Mouse (Mus musculus) testis, adult 2 months (tissue): Measurements from ENCODE around the gene Tcte1. TPM values are rescaled to one million over a fixed set of nuclear protein-coding genes. Genes with fewer than 3 reads are reported as not detected.

Experiments
- H3K27ac ChIP-seq: fragments of 200-500 bp; 2 replicates; pipeline ENCODE4 v1.5.1; 2012; ENCODE audit warnings: low read depth, low read length; ENCODE audit not compliant: control insufficient read depth, insufficient read depth
- H3K27me3 ChIP-seq: fragments of 200-500 bp; 2 replicates; pipeline ENCODE4 v1.6.1; 2012; ENCODE audit warnings: mild to moderate bottlenecking, low read length, moderate library complexity; ENCODE audit not compliant: control insufficient read depth, insufficient read depth
- H3K36me3 ChIP-seq: fragments of 200-500 bp; 2 replicates; pipeline ENCODE4 v1.6.1; 2012; ENCODE audit warnings: mild to moderate bottlenecking, low read length; ENCODE audit not compliant: control insufficient read depth, insufficient read depth
- H3K4me1 ChIP-seq: fragments of 200-500 bp; 2 replicates; pipeline ENCODE4 v1.6.1; 2012; ENCODE audit warnings: low read length; ENCODE audit not compliant: control insufficient read depth, insufficient read depth
- H3K4me3 ChIP-seq: fragments of 200-500 bp; 2 replicates; pipeline ENCODE4 v1.5.1; 2012; ENCODE audit warnings: low read depth, mild to moderate bottlenecking, low read length, moderate library complexity, mixed read lengths; ENCODE audit not compliant: control insufficient read depth
- CTCF ChIP-seq: fragments of 200-500 bp; IDR thresholded peaks from 2 replicates; pipeline ENCODE4 v1.5.1; 2012; ENCODE audit warnings: low read depth, mild to moderate bottlenecking, inconsistent platforms, low read length, moderate library complexity; ENCODE audit not compliant: control insufficient read depth, insufficient read depth, insufficient replicate concordance
- POLR2A ChIP-seq: fragments of 200-500 bp; IDR thresholded peaks from 2 replicates; pipeline ENCODE4 v1.6.1; 2012; ENCODE audit warnings: low read depth, mild to moderate bottlenecking, inconsistent platforms, low read length, moderate library complexity; ENCODE audit not compliant: control insufficient read depth
- polyA plus RNA-seq: library from polyadenylated mRNA; depleted of rRNA; stranded (reverse); fragments of >200 nt; gene quantifications from 2 replicates; pipeline ENCODE4 v1.2.3, GENCODE M21; 2012

Gene Tcte1
- polyA plus RNA-seq, 1 experiment, result 261 TPM

- Histone ChIP-seq H3K27ac (no peak overlapping the region), H3K4me1 (peaks cover 17% of the 10 kb centered on the region), H3K36me3 (no peaks in the 10 kb centered on the region), H3K4me3 (no peak overlapping the region), H3K27me3 (peaks cover 4% of the 10 kb centered on the region; the same call in 1 of the 2 replicates)
- TF ChIP-seq POLR2A, result no peak
- TF ChIP-seq CTCF, result no peak
These were observed 29.8 kb downstream of the Tcte1 start for GRCm38 (mm10) chr17:45553065-45553464.

GRCm38 (mm10) chr17:45554420-45554819, 31.2 kb downstream of the Tcte1 start:
- no peak for TF ChIP-seq CTCF
- TF ChIP-seq POLR2A, result no peak
- no peak overlapping the region for H3K4me3 ChIP-seq
- H3K4me1 ChIP-seq, result peaks cover 15% of the 10 kb centered on the region
- no peaks in the 10 kb centered on the region for H3K36me3 ChIP-seq
- no peaks in the 10 kb centered on the region; the same call in 1 of the 2 replicates for H3K27me3 ChIP-seq
- H3K27ac ChIP-seq, result no peak overlapping the region

GRCm38 (mm10) chr17:45555452-45556106, 32.3 kb downstream of the Tcte1 start, which contains the start of gene Nfkbie:
Nfkbie (plus strand) TSS chr17:45555703.
- no peak within 1 kb of the TSS for H3K27ac ChIP-seq
- peak within 1 kb of the TSS; percentile 84 for H3K4me3 ChIP-seq
- no peaks in the 10 kb centered on the region for H3K27me3 ChIP-seq
- no peak for TF ChIP-seq CTCF
- peak; percentile 30 for TF ChIP-seq POLR2A
- H3K4me1 ChIP-seq, result peaks cover 13% of the 10 kb centered on the region
- H3K36me3 ChIP-seq, result no peaks in the 10 kb centered on the region

GRCm38 (mm10) chr17:45556107-45556489, 32.9 kb downstream of the Tcte1 start:
- no peaks in the 10 kb centered on the region for H3K36me3 ChIP-seq
- no peak overlapping the region for H3K27ac ChIP-seq
- peaks cover 13% of the 10 kb centered on the region for H3K4me1 ChIP-seq
- H3K4me3 ChIP-seq, result peak overlapping the region; percentile 84
- no peak for TF ChIP-seq POLR2A
- TF ChIP-seq CTCF, result no peak
- no peaks in the 10 kb centered on the region for H3K27me3 ChIP-seq

GRCm38 (mm10) chr17:45556514-45557245, 33.4 kb downstream of the Tcte1 start:
- TF ChIP-seq CTCF, result no peak
- TF ChIP-seq POLR2A, result no peak
- no peaks in the 10 kb centered on the region for H3K27me3 ChIP-seq
- H3K27ac ChIP-seq, result no peak overlapping the region
- no peak overlapping the region for H3K4me3 ChIP-seq
- peaks cover 13% of the 10 kb centered on the region for H3K4me1 ChIP-seq
- no peaks in the 10 kb centered on the region for H3K36me3 ChIP-seq

GRCm38 (mm10) chr17:45557246-45557824, 34.1 kb downstream of the Tcte1 start:
- H3K27ac ChIP-seq, result no peak overlapping the region
- no peaks in the 10 kb centered on the region for H3K36me3 ChIP-seq
- TF ChIP-seq POLR2A, result no peak
- no peak for TF ChIP-seq CTCF
- H3K4me1 ChIP-seq, result peaks cover 8% of the 10 kb centered on the region
- H3K4me3 ChIP-seq, result no peak overlapping the region
- no peaks in the 10 kb centered on the region for H3K27me3 ChIP-seq

- TF ChIP-seq CTCF, result no peak
- no peak for TF ChIP-seq POLR2A
- Histone ChIP-seq H3K4me3 (no peak overlapping the region), H3K27ac (no peak overlapping the region), H3K36me3 (no peaks in the 10 kb centered on the region), H3K27me3 (no peaks in the 10 kb centered on the region), H3K4me1 (peaks cover 8% of the 10 kb centered on the region)
These were observed 35.0 kb downstream of the Tcte1 start for GRCm38 (mm10) chr17:45557998-45558862.
